Mouse (Mus musculus) urinary bladder, postnatal 4 days (tissue): ENCODE results near the gene Rragd.
"Not testable (repeated sequence)": the region's sequence is repeated elsewhere in the genome, so short reads cannot be mapped to it uniquely, and the experiment has no call there.

Experiments
- DNase-seq, 2 experiments: peaks; one replicate each; pipeline ENCODE4 v3.0.0; 2021 to 2022; ENCODE audit warnings: low spot score in 2 of 2

Rragd gene

DNA sequence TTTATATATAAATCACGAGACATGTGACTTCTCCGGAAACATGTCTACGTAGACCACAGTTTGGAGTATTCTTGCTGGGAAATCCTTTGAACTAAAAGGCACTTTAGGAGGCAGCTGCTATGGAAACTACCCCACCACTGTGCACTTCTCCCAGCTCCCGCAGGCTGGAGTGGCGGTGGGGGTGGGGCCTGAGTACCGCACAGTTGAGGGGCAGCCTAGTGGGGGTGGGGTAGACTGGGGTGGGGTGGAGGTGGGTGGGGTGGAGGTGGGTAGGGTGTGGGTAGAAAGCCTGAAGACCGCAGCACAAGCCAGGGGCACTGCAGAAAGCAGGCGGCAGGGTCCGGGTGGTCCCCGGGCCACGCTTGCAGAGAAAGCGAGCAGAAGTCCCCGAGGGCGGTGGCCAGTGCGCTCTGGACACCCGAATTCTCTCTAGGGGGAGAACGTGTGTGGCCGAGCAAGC lies at the start of gene Rragd:
Gene Rragd, plus strand, starts transcription at position 322 of the 460 bp plus-strand sequence.
- peak in 1 of 2 experiments; percentile 18 for DNase-seq

DNA sequence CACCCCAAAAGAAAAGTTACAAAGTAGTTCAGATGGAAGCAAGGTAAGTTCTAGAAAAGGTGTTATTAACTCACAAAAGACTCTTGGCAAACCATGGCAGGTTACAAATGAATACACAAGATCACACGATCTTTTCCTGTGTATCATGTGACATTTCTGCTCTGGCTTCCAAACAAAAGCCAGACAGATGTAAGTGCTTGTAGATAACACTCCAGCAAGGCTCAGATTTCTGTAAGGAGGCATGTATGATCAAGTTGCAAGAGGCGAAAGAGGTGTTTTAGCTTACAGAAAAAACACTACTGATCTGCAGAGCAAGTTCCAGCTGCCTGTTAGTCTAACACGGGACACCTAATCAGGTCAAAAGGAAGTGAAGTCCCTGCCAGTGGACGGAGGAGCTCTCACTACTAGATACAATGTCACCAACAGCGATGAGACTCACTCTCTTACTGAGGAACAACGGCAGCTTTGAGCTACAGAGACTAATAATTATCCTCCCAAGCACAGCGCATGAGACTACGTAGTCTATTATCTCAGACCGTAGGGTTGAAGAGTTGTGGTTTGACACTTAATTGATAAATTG lies 46.0 kb upstream of the Rragd start:
- DNase-seq: no peak

DNA sequence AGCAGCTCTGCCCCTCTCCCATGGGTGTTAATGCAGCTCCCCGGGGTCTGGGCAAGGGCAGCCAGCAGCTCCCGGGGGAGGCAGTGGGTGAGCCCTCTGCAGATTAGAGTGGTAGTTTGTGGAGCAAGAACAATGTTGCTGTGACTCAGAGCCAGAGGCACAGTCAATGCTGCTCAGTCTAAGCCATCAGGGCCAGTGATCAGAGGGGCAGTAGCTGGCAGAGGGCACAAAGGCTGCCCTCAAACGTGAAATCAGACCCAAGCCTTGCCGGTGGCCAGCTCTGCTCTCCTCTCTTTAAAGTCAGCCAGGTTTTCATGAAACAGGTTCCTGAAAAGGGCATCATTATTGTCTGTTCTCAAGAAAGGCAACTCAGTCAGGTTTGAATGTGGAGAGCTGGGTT lies 43.3 kb upstream of the Rragd start:
- no peak for DNase-seq

DNA sequence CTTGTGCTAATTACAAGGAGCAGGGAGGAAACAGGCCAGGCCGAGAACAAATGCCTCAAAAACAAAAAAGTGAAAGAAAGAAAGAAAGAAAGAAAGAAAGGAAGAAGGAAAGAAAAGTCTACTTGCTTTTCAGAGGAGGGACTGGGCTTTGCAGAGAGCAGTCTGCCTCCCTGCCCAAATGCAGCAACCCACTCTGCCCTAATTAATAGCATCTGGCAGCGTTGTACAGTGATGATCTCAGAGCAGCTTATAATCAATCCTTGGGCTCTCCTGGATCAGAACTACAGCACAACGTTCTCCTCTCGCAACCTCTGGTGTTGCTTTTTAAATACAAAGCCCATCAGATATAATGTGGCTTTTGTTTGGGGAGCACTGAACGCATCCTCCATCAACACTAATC lies 42.9 kb upstream of the Rragd start:
- no peak for DNase-seq

DNA sequence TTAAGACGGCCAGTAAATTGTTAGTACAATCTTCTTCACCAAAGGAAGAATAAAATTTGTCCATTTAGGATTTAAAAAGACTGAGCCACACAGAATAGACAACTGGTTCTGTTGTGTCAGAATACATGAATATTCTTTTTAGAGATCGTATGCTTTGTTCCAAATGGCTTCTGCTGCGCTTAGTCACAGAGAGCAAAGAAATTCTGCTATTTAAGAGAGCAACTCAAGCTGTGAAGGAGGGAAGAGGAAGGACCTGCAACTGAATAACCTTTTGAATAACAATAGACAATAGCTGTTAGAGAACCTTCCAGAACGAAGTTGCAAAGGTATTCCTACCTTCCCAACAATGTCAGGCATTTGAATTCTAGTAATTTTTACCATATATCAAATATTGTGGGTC lies 41.9 kb upstream of the Rragd start:
- DNase-seq: no peak

DNA sequence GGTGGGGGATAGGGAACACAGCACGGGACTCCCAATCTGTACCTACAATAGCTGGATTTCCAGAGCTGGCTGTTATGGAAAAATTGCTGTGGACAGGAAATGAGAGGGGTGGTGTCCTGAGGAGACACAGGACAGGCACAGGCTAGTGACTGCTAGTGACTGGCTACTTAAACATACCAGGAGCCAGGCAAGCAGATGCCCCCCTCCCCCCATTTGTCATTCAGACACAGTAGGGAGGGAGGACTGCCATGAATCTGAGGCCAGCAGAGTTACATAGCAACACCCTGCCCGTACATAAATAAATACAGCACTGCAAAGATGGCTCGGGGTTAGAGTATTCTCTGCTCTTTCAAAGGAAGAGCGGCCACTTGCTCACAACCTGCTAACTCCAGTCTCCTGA lies 35.2 kb upstream of the Rragd start:
- DNase-seq: no peak

DNA sequence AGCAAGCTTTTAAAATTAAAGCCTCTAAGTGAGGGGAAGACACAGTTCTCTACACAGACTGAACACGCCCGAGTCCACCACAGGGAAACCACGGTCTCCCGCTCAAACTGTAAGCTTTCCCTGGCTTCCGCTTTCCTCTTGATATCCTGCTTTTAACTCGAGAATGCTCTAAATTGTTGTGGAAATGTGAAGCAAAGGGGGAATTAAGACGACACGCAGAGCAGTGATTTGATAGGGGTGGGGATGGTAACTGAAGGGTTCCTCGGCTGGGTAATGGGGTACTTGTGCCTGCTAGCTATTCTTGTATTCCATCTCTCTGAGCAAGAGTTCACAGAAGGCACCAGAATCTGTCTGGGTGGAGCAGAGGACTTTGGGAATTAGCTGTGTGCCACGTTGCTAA lies 34.1 kb upstream of the Rragd start:
- DNase-seq: no peak

DNA sequence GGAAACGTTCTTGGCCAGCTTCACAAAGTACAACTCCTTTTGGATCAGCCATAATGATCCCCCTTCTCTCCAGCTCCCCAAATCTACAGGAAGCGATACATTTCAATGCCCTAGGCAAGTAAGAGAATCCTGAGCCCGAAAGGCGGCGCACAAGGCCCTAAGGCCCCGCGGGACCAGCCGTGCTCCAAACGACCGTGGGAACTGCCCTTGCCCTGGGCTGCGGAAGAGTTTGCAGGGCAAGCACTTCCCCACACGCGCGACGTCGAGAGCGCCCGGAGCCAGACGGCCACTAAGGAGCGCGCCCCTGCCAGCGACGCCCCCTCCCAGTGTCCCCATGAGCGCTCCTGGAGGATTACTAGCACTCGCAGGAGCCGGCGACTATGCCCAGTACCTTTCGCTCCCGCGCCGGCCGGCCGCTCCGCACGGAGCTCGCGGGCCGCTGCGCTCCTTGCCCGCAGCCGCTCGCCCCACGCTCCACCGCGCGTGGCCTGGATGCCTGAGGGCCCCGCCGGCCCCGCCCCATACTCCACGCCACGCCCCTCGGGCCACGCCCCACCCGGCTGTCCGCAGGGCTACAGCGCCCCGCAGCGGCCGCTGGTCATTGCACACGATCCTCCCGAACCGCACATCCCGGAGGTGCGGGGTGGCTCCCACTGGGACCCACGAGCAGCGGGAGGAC lies 32.3 kb upstream of the Rragd start, which contains the start of gene Ankrd6:
Gene Ankrd6, minus strand, starts transcription at position 486 of the 679 bp plus-strand sequence.
- DNase-seq: peak; percentile 65 to 71

DNA sequence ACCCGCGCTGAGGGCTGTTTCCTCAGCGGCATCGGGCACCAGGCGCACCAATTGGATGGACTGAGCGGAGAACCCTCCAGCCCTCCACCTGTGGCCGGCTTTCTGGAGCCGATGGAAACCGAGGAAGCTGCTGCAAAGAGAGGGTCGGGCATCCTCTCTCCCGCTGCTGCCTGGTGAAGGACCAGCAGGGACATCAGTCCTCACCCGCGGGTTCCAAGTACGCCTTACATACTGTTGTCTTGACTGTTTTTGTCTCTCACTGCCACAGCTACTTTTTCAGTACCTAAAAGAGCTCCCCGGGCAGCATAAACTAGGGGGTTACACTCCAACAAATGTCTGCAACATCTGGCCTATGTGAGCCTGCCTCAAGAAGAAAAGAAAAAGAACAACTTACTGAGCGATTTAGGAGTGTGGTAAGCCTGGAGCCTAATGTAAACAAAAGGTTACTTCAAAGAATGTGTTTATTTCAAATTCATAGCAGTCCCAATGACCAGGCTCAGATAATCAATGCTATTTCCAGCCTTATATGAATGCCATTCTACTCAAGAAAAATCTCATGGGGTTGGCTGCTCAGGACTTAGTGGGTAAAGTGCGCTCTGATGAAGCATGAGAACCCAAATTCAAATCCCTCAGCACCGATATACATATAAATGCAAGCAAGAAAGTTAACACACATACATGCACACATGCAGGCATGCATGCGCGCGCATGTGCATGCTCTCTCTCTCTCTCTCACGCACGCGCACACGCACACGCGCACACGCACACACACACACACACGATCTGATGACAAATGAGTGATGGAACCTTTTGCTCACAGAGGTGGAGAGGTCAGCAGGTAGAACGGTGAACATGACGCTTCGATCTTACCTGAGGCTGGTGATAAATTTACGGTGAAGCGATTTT lies 31.5 kb upstream of the Rragd start:
- no peak for DNase-seq

DNA sequence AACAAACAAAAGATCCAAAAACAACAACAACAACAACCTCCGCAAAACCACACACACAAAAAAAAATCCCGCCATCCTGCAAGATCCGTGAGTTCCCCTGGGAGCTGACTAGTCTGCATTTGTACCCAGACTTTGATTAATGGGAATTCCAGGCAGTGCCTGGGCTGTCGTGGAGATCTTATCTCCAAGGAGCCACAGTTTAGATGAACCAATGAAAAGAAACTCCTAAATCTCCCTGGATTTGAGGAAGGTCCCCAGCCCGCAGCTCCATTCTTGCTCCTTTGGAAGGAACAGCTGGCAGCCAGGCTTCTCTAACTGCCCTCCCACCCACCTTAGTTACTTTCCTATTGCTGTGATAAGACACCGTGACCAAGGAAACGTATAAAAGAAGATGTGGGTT lies 30.2 kb upstream of the Rragd start:
- DNase-seq: no peak

DNA sequence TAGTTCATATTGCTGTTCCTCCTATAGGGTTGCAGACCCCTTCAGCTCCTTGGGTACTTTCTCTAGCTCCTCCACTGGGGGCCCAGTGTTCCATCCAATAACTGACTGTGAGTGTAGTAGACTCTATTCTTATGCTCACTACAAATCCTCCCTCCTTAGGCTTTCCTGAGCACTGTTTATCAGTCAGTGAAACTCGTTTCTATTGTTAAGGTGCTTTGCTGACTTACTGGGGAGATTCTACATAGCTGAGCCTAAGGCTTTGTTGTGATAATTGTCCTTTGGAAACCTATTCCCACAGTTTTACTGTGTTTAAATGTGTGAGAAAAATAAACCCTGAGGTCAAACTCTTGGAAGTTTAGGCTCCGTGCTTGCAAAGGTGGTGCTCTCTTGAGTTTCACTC lies 26.4 kb upstream of the Rragd start:
- DNase-seq: no peak

DNA sequence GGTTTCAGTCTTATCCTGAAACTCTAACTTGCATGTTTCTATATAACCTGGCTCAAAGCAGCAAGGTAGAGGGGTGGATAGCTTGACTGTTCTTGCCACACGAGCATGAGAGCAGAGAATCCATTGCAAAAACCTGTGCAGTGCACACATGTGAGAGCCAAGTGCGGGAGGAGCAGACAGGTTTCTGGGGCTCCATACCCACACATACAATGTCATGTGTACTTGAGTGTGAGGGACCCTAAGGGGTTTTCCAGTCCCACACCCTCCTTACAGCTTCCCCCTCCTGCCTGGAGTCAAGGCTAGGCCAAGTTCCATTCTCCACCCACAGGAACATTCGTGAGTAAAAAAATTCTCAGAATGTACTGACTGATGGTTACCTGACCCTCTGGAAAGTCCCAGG lies 21.4 kb upstream of the Rragd start:
- no peak for DNase-seq

DNA sequence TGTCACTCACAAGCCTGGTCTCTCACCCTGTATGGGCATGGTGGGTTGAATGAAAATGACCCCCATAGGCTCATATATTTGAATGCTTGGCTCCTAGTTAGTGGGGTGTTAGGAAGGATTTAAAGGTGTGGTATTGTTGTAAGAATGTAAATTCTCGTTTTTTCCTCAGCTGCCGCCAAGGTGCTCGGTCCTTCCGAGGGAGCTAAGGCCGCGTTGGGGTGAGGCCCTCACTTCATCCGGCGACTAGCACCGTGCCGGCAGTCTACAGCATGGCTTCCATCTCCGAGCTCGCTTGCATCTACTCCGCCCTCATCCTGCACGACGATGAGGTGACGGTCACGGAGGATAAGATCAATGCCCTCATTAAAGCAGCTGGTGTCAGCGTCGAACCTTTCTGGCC lies 18.2 kb upstream of the Rragd start:
- not testable (repeated sequence) for DNase-seq

DNA sequence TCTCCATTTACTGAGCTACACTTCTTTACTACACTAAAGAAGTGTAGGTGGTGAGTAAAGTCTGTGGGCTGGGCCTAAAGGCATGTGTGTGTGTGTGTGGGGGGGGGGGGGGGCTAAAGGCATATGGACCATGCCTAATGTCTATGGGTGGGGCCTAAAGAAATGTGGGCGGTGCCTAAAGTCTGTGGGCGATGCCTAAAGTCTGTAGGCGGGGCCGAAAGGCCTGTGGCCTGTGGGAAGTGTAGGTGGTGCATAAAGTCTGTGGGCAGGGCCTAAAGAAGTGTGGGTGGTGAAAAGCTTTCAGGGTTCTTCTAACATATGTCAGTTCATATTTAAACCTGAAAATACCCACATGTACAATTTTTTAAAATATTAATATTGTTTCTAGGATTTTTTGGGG lies 5.5 kb upstream of the Rragd start:
- no peak for DNase-seq

DNA sequence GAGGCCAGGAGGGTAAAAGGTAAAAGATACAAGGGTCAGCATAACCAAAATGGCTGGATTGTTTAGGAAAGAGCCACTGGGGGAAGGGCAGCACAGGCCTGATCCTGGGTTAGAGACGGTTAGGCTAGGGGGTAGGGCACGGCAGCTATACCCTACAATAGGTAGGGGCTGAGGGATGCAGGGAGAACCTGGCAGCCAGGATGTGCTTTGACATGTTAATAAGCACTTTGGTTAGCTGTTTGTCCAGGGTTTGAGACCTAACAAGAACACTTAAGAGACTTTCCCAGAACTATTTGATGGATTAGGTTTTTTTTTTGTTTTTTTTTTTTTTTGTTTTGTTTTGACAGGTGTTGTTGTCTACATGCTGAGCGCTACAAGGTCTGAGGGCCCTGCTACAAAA lies 2.8 kb upstream of the Rragd start:
- DNase-seq: no peak

DNA sequence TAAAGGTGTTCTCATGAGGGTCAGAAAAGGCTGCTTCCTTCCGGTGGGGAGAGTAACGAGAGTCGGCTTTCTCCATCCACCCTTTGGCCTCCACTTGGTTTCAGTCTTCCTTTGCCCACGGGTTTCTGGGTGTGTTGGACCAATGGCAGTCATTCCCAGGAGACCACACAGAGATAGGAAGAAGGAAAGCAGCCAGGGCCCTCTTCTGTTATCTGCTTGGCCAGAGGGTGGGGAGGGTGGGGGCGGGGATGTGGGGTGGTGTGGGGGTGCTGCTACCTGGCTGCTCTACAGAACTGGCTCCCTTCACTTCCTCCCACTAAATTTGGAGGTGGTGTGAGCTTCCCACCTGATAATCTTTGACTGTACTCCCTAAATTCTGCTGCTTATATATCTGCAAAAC lies 1.2 kb upstream of the Rragd start:
- DNase-seq: no peak

DNA sequence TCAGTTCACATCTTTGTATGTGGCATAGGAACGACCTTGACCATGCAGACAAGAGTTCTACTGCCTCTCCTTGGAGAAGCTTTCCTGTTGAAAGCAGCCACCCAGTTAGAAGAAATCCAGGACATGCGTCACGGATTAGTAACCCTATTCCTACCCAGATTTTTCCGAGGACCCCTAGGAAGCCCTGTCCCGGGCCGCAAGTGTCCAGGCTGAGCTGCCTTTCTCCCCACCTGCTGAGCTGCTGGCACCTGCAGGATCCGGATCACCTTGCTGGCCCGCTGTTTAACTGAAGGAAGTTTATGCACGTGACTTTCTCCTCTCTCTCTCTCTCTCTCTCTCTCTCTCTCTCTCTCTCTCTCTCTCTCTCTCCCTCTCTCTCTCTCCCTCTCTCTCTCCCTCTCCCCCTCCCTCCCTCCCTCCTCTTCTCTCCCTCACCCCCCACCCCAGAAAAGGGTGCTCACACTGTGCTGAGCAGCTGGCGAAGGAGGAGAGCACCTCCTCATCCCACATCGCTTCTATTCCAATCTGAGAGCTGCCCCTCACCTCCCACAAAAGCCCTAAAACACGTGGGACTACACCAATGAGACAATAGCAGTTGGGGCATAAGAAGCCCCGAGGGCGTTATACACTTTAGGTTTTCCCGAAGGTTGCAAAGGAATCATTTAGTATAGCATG lies 659 bp upstream of the Rragd start:
- DNase-seq: no peak

DNA sequence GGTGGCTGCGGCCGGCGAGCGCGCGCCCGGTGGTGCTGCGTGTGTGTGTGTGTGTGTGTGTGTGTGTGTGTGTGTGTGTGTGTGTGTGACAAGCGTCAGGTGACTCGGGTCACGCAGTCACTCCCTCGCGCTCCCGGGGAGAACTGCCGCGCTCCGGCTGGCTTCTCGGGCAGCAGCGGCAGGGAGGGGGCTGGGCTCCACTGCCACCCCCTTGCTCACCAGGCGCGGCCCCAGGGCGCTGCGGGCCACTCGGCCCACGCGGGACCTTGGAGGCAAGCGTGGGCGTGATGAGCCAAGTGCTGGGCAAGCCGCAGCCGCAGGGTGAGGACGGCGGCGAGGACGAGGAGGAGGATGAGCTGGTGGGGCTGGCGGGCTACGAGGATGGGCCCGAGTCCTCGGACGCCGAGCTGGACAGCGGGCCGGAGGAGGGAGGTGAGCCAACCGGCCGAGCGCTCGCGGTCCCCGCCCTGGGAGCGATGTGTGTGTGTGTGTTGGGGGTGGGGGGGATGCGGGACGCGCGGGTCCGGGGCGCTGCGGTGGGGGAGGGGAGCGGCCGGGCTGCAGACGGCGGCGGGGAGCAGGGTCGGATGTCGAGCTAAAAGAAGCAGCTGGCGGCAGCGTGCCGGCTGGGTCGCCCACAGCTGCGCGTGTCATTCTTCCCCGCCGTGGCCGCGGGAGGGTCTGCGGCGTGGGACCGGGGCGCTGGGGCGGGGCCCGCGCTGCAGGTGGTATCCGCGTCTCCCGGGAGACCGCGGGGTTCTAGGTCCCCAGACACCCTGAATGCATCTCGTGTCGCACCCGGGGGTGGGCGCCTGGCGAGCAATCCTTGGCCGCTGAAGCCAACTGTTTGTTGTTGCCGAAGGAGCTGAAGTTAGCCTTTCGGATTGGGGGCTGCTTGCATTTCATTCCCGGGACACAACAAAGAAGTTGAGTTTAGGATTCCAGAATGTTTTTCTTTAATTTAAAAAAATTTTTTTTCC lies 629 bp downstream of the Rragd start:
- DNase-seq: peak; percentile 39 to 60

DNA sequence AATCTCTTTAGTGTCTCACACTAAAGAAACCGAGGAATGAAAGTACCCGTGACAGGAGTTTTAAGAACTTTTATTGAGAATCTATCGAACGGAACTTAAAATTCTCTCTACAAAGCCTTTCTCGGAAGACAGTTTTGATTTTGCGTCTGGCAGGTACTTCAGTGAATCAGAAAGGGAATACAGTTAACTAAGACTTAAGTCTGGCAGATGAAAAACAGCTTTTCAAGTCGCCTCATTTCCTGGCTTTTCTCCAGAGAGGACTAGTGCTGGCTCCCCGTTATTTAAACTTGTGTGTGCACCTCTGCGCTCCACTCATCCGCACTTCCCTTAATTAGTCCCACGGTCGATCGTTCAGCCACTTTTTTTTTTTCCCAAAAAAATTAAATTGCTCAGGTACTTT lies 1.4 kb downstream of the Rragd start:
- no peak for DNase-seq

DNA sequence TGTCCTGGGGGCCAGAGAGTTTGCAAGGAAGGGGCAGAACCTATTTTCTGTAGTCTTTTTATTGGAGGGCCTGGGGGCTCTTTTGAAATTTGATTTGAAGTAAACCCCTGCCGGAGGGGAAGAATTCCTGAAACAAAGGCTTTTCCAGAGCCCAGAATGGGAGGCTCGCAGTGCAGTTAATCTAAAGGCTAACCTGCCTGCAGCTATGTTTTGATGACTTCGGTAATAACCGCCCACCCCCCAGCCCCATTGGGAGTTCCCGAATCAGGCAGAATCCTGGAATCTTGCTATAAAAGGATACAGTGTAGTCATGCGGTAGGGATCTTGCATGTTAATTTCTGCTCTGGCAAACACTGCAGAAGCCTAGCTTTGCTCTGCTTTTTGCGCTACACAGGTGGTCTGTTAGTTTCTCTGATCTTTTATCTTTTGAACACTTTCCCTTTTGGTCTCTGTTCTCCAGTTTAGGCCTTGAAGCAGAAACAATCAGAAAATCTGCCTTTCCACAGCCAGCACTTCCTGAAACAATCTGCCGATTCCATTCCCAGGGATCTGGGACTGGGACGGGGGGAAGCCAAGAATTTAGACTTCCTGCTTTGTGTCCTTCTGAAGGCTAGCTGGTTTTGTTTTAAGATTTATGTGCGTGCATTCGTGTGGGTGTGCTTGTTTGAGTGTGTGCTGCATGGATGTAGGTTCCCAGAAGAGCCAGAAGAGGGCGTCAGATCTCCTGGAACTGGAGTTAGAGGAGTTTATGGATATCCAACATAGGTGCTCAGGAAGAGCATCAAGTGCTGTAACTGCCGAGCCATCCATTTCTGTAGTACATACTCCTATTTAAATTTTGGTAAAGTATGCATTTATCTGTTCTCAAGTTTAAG lies 2.2 kb downstream of the Rragd start:
- no peak for DNase-seq
